Mouse (Mus musculus): ENCODE data around the gene Adam22.

DNA sequence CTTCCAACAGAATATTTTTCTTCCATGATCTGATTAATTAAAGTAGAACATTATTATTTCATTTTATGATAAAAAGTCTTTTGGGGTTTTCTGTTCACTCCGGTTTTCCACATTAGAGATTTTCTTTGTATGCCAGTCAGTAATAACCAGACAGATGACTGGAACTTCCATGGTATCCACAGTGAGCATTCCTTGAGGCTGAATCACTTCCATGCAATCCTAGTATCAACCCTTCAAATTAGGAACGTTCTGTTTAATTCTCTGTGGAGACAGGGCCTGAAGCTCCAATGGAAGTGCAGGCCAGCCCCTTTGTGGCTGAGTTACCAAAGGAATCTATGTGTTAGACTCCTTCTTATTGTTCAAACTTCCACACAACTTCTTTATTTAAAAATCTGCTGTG is 247.9 kb downstream of the Adam22 start:
- TF ChIP-seq TAL1 (IDR thresholded peaks at IDR 0.05; ENCODE audit: low read length), result no peak
- no peak for TF ChIP-seq GATA1 (IDR thresholded peaks at IDR 0.05; ENCODE audit: low read length)

All from erythroblast, embryonic 14.5 days (primary cell).